Mouse (Mus musculus) intestine, postnatal 0 days (tissue): Measurements from ENCODE around the gene Fank1. TPM values are rescaled to one million over a fixed set of nuclear protein-coding genes. Genes with fewer than 3 reads are reported as not detected.

Source experiments
- ATAC-seq: fragments of 200-750 bp; cut with Nextera tagmentation; 2 replicates; pipeline ENCODE4 v1.8.0; 2017; ENCODE audit warnings: mild to moderate bottlenecking, moderate TSS enrichment, moderate library complexity
- H3K27ac ChIP-seq: fragments of 300-500 bp; sonication (generic); 2 replicates; pipeline ENCODE4 v1.5.1; 2014; ENCODE audit warnings: mild to moderate bottlenecking, low read depth, low read length, moderate library complexity
- H3K27me3 ChIP-seq: fragments of 300-500 bp; sonication (generic); replicated peaks from 2 replicates; pipeline ENCODE4 v1.6.1; 2014; ENCODE audit warnings: low read length, mixed read lengths; ENCODE audit not compliant: control insufficient read depth, insufficient read depth
- H3K36me3 ChIP-seq: fragments of 300-500 bp; sonication (generic); 2 replicates; pipeline ENCODE4 v1.6.1; 2014; ENCODE audit warnings: mild to moderate bottlenecking, moderate library complexity; ENCODE audit not compliant: control insufficient read depth, insufficient read depth
- H3K4me1 ChIP-seq: fragments of 300-500 bp; sonication (generic); replicated peaks from 2 replicates; pipeline ENCODE4 v1.6.1; 2014; ENCODE audit warnings: antibody characterized with exemption, low read length, mixed read lengths; ENCODE audit not compliant: control insufficient read depth, insufficient read depth
- H3K4me2 ChIP-seq: fragments of 300-500 bp; sonication (generic); replicated peaks from 2 replicates; pipeline ENCODE4 v1.6.1; 2014; ENCODE audit warnings: low read depth, mild to moderate bottlenecking, moderate library complexity
- H3K4me3 ChIP-seq: fragments of 300-500 bp; sonication (generic); 2 replicates; pipeline ENCODE4 v1.5.1; 2014; ENCODE audit warnings: low read depth, low read length
- H3K9ac ChIP-seq: fragments of 300-500 bp; sonication (generic); 2 replicates; pipeline ENCODE4 v1.6.1; 2014; ENCODE audit warnings: mild to moderate bottlenecking, low read depth, low read length
- H3K9me3 ChIP-seq: fragments of 300-500 bp; sonication (generic); 2 replicates; pipeline ENCODE4 v1.6.1; 2016; ENCODE audit warnings: mixed run types; ENCODE audit not compliant: control insufficient read depth
- CTCF ChIP-seq: sonication (generic); IDR thresholded peaks from 2 replicates; pipeline ENCODE4 v1.5.1; 2016; ENCODE audit warnings: low read depth, mild to moderate bottlenecking, control low read depth, antibody characterized with exemption, moderate library complexity
- WGBS: fragments of 180-500 bp; shearing (Covaris S2); extraction: QIAGEN DNeasy Blood & Tissue Kit; methylation state at CpG from one replicate; pipeline ENCODE4 v1.1.7; 2014; 5-methylcytosine and 5-hydroxymethylcytosine counted together
- polyA plus RNA-seq: library from polyadenylated mRNA; unstranded; fragments of >200 nt; fragmentation: Nextera tagmentation; extraction: Ambion mirVana; gene quantifications from 2 replicates; pipeline ENCODE4 v1.2.1, GENCODE M21; 2015

Gene Fank1
- polyA plus RNA-seq, 1 experiment from 2014 or later: 0.42 TPM

DNA sequence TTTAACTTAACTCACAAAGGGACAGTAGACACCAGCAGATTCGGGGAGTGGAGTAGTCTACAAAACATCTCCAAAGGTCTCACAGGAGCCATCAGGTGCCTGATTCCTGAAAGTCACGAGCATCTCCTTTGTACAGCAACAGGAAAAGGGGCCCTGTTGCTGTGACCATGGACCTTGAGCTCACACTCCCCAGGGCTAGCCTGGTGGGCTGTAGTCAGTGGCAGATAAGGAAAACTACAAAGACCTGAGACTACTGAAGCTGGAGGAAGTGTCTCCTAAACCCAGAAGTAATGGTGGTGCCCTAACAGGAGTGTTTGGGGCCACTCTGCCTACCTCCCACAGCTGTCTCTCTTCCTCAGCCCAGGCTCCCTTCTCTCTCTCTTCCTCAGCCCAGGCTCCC, 12.2 kb upstream of the Fank1 start:
- Histone ChIP-seq H3K4me2 (peak overlapping the region; percentile 21; the same call in 1 of the 2 replicates), H3K4me3 (no peak overlapping the region), H3K9me3 (no peaks in the 10 kb centered on the region), H3K9ac (0 out of 2 replicates have a peak overlapping the region, but pooled peaks have one; percentile 22), H3K4me1 (peaks cover 3% of the 10 kb centered on the region; the same call in 1 of the 2 replicates), H3K36me3 (no peaks in the 10 kb centered on the region), H3K27ac (peak overlapping the region; percentile 89), H3K27me3 (no peaks in the 10 kb centered on the region)
- peak; percentile 82 for ATAC-seq
- TF ChIP-seq CTCF: no peak
- 39% methylated on average over 2 of the region's 2 CpGs for WGBS

DNA sequence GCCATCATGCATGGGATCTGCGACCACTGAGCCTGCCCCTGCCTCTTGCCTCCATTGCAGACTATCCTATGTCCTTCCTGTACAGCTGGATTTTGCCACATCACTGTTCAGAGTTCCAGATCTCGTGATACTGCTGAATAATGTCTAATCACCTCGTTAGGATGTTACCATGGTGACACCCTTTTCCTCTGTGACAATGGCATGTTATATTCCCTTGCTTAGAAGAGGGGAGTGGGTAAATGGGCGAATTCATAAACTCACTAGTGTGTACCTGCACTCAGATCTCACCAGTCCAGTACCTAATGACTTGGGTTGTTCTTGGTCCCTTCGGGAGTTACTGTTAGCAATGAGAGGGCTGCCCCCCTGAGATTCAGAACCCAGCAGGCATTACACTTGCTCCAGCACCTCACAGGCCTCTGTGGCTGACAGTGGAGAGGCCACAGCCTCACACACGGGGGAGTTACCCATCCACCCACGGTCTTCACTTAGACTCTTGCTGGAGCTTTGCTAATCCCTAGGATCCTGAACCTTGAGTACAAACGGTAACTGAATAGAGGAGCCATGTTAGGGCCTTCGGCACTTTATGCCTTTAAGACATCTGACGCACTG, 11.3 kb upstream of the Fank1 start:
- Histone ChIP-seq H3K4me3 (no peak overlapping the region), H3K27ac (peak overlapping the region; percentile 89; the same call in 1 of the 2 replicates)

DNA sequence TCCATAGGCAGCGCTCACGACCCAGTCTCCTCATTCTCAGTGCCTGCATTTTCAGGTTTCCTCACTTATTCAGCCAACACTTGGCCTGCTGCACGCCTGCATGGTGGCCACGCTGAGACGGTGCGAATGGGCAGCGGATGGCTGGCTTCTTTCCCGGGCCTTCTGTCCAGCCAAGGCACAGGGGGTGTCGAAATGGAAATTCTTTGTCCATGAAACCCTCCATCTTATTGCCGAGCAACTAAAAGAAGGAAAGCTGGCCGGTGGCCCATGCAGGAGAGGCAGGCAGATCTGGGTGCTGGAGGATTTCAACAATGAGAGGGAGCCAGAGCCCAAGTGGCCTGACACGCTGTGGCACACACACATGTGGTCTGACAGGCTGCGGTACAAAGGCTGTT, 10.8 kb upstream of the Fank1 start:
- 85% methylated on average over 13 of the region's 13 CpGs for WGBS
- Histone ChIP-seq H3K27me3 (no peaks in the 10 kb centered on the region), H3K4me3 (no peak overlapping the region), H3K9me3 (no peaks in the 10 kb centered on the region), H3K27ac (no peak overlapping the region), H3K4me1 (peaks cover 3% of the 10 kb centered on the region; the same call in 1 of the 2 replicates), H3K36me3 (no peaks in the 10 kb centered on the region), H3K4me2 (no peak overlapping the region), H3K9ac (no peak overlapping the region)
- TF ChIP-seq CTCF: no peak
- ATAC-seq: no peak

More for the DNA sequence above, 11.3 kb upstream of the Fank1 start:
- H3K9me3 ChIP-seq: no peaks in the 10 kb centered on the region
- H3K9ac ChIP-seq: no peak overlapping the region
- H3K36me3 ChIP-seq: no peaks in the 10 kb centered on the region
- TF ChIP-seq CTCF: no peak
- no peak overlapping the region for H3K4me2 ChIP-seq
- no peaks in the 10 kb centered on the region for H3K27me3 ChIP-seq
- ATAC-seq: peak; percentile 36; the same call in 1 of the 2 replicates
- peaks cover 3% of the 10 kb centered on the region; the same call in 1 of the 2 replicates for H3K4me1 ChIP-seq
- 72% methylated on average over 10 of the region's 10 CpGs for WGBS

DNA sequence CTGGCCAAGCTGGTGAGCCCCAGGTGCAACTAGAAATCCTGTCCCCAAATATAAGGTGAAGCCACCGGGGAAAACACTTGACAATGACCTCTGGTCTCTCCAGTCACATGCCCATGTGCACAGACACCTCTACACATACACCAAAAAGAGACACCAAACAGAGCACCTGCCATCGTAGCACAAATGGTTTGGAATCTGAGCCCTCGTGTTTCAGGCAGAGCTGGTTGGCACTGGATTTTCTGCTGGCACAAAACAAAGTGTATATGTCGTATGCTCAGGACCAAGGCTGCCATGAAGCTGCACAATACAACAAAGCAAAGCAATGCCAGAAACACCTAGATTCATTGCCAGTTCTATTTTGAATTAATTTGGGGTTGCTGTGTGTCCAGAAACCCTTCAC, 8.6 kb upstream of the Fank1 start:
- TF ChIP-seq CTCF: no peak
- H3K27me3 ChIP-seq: no peaks in the 10 kb centered on the region
- no peaks in the 10 kb centered on the region for H3K9me3 ChIP-seq
- 70% methylated on average over 4 of the region's 4 CpGs for WGBS
- ATAC-seq: no peak
- no peak overlapping the region for H3K4me2 ChIP-seq
- no peaks in the 10 kb centered on the region for H3K36me3 ChIP-seq
- no peak overlapping the region for H3K4me3 ChIP-seq
- peak overlapping the region; percentile 21; the same call in 1 of the 2 replicates for H3K27ac ChIP-seq
- H3K4me1 ChIP-seq: no peaks in the 10 kb centered on the region; the same call in 1 of the 2 replicates
- H3K9ac ChIP-seq: no peak overlapping the region

DNA sequence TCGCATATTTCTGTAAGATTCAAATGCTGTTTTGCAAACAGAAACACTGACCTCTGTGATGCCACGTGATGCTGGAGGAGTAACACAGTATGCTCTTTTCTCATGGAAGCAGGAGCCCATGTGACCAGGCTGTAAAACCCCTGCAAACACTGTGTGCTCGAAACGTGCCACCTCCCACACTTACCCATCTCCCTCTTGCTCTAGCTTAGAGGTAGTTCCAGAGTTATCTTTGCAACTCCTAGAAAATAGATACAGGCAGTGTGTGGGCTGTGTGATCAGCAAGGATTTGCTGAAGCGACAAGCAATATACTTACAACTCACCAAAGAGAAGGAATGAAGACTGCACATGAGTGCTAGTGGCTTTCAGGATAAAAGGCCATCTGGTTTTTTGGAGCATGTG, 8.1 kb upstream of the Fank1 start:
- H3K4me1 ChIP-seq: no peaks in the 10 kb centered on the region; the same call in 1 of the 2 replicates
- no peak overlapping the region for H3K4me3 ChIP-seq
- no peak overlapping the region; the same call in 1 of the 2 replicates for H3K27ac ChIP-seq
- no peak overlapping the region for H3K9ac ChIP-seq
- WGBS: 44% methylated on average over 5 of the region's 5 CpGs
- no peaks in the 10 kb centered on the region for H3K9me3 ChIP-seq
- ATAC-seq: no peak
- no peaks in the 10 kb centered on the region for H3K36me3 ChIP-seq
- H3K4me2 ChIP-seq: no peak overlapping the region
- no peaks in the 10 kb centered on the region for H3K27me3 ChIP-seq
- no peak for TF ChIP-seq CTCF

DNA sequence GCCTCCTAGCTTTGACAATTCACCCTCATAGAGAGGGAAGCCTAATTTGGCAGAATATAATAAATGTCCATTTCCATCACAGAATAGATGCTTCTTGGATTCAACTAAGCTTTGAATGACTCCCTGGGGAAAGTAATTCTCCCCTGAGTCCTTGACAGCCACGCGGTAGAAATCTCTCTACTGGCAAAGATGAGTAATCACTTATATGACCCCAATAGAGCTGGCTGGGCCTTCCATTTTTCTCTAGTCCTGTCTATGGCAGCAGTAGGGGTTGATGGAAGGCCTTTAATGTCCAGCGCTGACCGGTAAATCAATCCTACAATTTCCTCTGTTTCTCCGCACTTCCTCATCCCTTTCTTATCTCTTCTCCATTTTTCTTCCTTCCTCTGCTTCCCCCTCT, 1.5 kb upstream of the Fank1 start:
- Histone ChIP-seq H3K27me3 (no peaks in the 10 kb centered on the region), H3K4me1 (peaks cover 6% of the 10 kb centered on the region; the same call in 1 of the 2 replicates), H3K36me3 (no peaks in the 10 kb centered on the region), H3K9me3 (no peaks in the 10 kb centered on the region), H3K4me2 (peak overlapping the region; percentile 81), H3K4me3 (peak overlapping the region; percentile 67), H3K9ac (no peak overlapping the region), H3K27ac (no peak overlapping the region)
- no peak for TF ChIP-seq CTCF
- 23% methylated on average over 5 of the region's 5 CpGs for WGBS
- no peak for ATAC-seq
